Mouse (Mus musculus) forebrain, embryonic 12.5 days (tissue): ENCODE results near the gene Usp4. TPM values are rescaled to one million over a fixed set of nuclear protein-coding genes. Genes with fewer than 3 reads are reported as not detected.

Source experiments
- ATAC-seq: fragments of 200-750 bp; cut with Nextera tagmentation; 2 replicates; pipeline ENCODE4 v1.8.0; 2017; ENCODE audit warnings: moderate TSS enrichment; ENCODE audit not compliant: low FRiP score
- H3K27ac ChIP-seq: fragments of 300-500 bp; sonication (generic); 2 replicates; pipeline ENCODE4 v1.5.1; 2016; ENCODE audit warnings: mild to moderate bottlenecking
- H3K27me3 ChIP-seq: fragments of 300-500 bp; sonication (generic); 2 replicates; pipeline ENCODE4 v1.6.1; 2016; ENCODE audit warnings: mild to moderate bottlenecking
- H3K36me3 ChIP-seq: fragments of 300-500 bp; sonication (generic); replicated peaks from 2 replicates; pipeline ENCODE4 v1.6.1; 2016; ENCODE audit warnings: mild to moderate bottlenecking
- H3K4me1 ChIP-seq: fragments of 300-500 bp; sonication (generic); 2 replicates; pipeline ENCODE4 v1.6.1; 2016
- H3K4me2 ChIP-seq: fragments of 300-500 bp; sonication (generic); 2 replicates; pipeline ENCODE4 v1.6.1; 2016; ENCODE audit warnings: mild to moderate bottlenecking, moderate library complexity
- H3K4me3 ChIP-seq: fragments of 300-500 bp; sonication (generic); replicated peaks from 2 replicates; pipeline ENCODE4 v1.5.1; 2016; ENCODE audit warnings: mild to moderate bottlenecking
- H3K9ac ChIP-seq: fragments of 300-500 bp; sonication (generic); 2 replicates; pipeline ENCODE4 v1.6.1; 2016; ENCODE audit warnings: mild to moderate bottlenecking
- H3K9me3 ChIP-seq: fragments of 300-500 bp; sonication (generic); 2 replicates; pipeline ENCODE4 v1.6.1; 2016
- WGBS: fragments of 180-500 bp; shearing (Covaris S2); methylation state at CpG from one replicate; pipeline ENCODE4 v1.1.7; 2016; 5-methylcytosine and 5-hydroxymethylcytosine counted together
- polyA plus RNA-seq: library from polyadenylated mRNA; unstranded; fragments of >200 nt; fragmentation: Nextera tagmentation; extraction: Ambion mirVana; gene quantifications from 2 replicates; pipeline ENCODE4 v1.2.1, GENCODE M21; 2016

Usp4 gene
- polyA plus RNA-seq, 1 experiment from 2014 or later, result 144 TPM

- ATAC-seq, result no peak
- H3K36me3 ChIP-seq, result peaks cover 45% of the 10 kb centered on the region
- H3K4me1 ChIP-seq, result no peaks in the 10 kb centered on the region
- H3K4me2 ChIP-seq, result no peak overlapping the region
- 95% methylated on average over 1 of the region's 1 CpGs for WGBS
- H3K27ac ChIP-seq, result no peak overlapping the region
- no peak overlapping the region for H3K9ac ChIP-seq
- H3K9me3 ChIP-seq, result no peaks in the 10 kb centered on the region
- no peak overlapping the region for H3K4me3 ChIP-seq
- no peaks in the 10 kb centered on the region for H3K27me3 ChIP-seq
Measured at GRCm38 (mm10) chr9:108324784-108325183, 22.9 kb upstream of the Usp4 start.

GRCm38 (mm10) chr9:108325811-108326210 lies 21.8 kb upstream of the Usp4 start:
- Histone ChIP-seq H3K4me1 (no peaks in the 10 kb centered on the region), H3K4me2 (no peak overlapping the region), H3K36me3 (peaks cover 51% of the 10 kb centered on the region), H3K9ac (no peak overlapping the region), H3K27ac (no peak overlapping the region), H3K9me3 (no peaks in the 10 kb centered on the region), H3K27me3 (no peaks in the 10 kb centered on the region), H3K4me3 (no peak overlapping the region)
- 98% methylated on average over 2 of the region's 2 CpGs for WGBS
- no peak for ATAC-seq

- peaks cover 20% of the 10 kb centered on the region for H3K4me1 ChIP-seq
- WGBS, result 71% methylated on average over 10 of the region's 10 CpGs
- peaks cover 34% of the 10 kb centered on the region for H3K36me3 ChIP-seq
Measured at GRCm38 (mm10) chr9:108337848-108338550, 9.7 kb upstream of the Usp4 start.

GRCm38 (mm10) chr9:108338551-108338885 lies 9.1 kb upstream of the Usp4 start:
- no peak; the same call in 1 of the 2 replicates for ATAC-seq
- 30% methylated on average over 6 of the region's 6 CpGs for WGBS
- H3K9me3 ChIP-seq, result no peaks in the 10 kb centered on the region
- H3K4me1 ChIP-seq, result peaks cover 20% of the 10 kb centered on the region
- peak overlapping the region; percentile 80 for H3K4me3 ChIP-seq
- peak overlapping the region; percentile 86 for H3K27ac ChIP-seq
- H3K36me3 ChIP-seq, result peaks cover 30% of the 10 kb centered on the region
- H3K27me3 ChIP-seq, result no peaks in the 10 kb centered on the region
- H3K4me2 ChIP-seq, result peak overlapping the region; percentile 83
- H3K9ac ChIP-seq, result peak overlapping the region; percentile 93

More at GRCm38 (mm10) chr9:108337848-108338550, 9.7 kb upstream of the Usp4 start:
- H3K4me3 ChIP-seq, result no peak overlapping the region
- H3K4me2 ChIP-seq, result peak overlapping the region; percentile 83
- peak overlapping the region; percentile 86 for H3K27ac ChIP-seq
- no peaks in the 10 kb centered on the region for H3K9me3 ChIP-seq
- ATAC-seq, result no peak
- 0 out of 2 replicates have a peak overlapping the region, but pooled peaks have one; percentile 93 for H3K9ac ChIP-seq
- no peaks in the 10 kb centered on the region for H3K27me3 ChIP-seq

- H3K9ac ChIP-seq, result peak within 1 kb of the TSS; percentile 93
- peak within 1 kb of the TSS; percentile 80 for H3K4me3 ChIP-seq
- H3K27me3 ChIP-seq, result no peaks in the 10 kb centered on the region
- WGBS, result 1% methylated on average over 49 of the region's 49 CpGs
- H3K9me3 ChIP-seq, result no peaks in the 10 kb centered on the region
- ATAC-seq, result peak; percentile 98
- H3K36me3 ChIP-seq, result peaks cover 24% of the 10 kb centered on the region
- peaks cover 20% of the 10 kb centered on the region for H3K4me1 ChIP-seq
- H3K27ac ChIP-seq, result peak within 1 kb of the TSS; percentile 86
- H3K4me2 ChIP-seq, result peak within 1 kb of the TSS; percentile 83
Measured at GRCm38 (mm10) chr9:108338886-108339781, 8.5 kb upstream of the Usp4 start, which contains the start of gene Gpx1. Gpx1 (plus strand) TSS chr9:108338903.

- Histone ChIP-seq H3K27ac (peak overlapping the region; percentile 86), H3K4me2 (peak overlapping the region; percentile 83), H3K27me3 (no peaks in the 10 kb centered on the region), H3K4me3 (peak overlapping the region; percentile 80), H3K9ac (peak overlapping the region; percentile 93), H3K36me3 (peaks cover 17% of the 10 kb centered on the region), H3K9me3 (no peaks in the 10 kb centered on the region), H3K4me1 (peaks cover 20% of the 10 kb centered on the region)
- WGBS, result 18% methylated on average over 20 of the region's 20 CpGs
- no peak for ATAC-seq
Measured at GRCm38 (mm10) chr9:108339886-108340257, 7.8 kb upstream of the Usp4 start.

GRCm38 (mm10) chr9:108340258-108341138 lies 7.2 kb upstream of the Usp4 start:
- peak overlapping the region; percentile 83 for H3K4me2 ChIP-seq
- 70% methylated on average over 10 of the region's 10 CpGs for WGBS

GRCm38 (mm10) chr9:108341139-108341475 lies 6.5 kb upstream of the Usp4 start:
- 90% methylated on average over 5 of the region's 5 CpGs for WGBS
- Histone ChIP-seq H3K9ac (no peak overlapping the region), H3K27me3 (no peaks in the 10 kb centered on the region), H3K4me1 (peaks cover 20% of the 10 kb centered on the region), H3K36me3 (peaks cover 6% of the 10 kb centered on the region), H3K4me2 (no peak overlapping the region), H3K4me3 (no peak overlapping the region), H3K9me3 (no peaks in the 10 kb centered on the region), H3K27ac (0 out of 2 replicates have a peak overlapping the region, but pooled peaks have one; percentile 15)
- no peak for ATAC-seq

More at GRCm38 (mm10) chr9:108340258-108341138, 7.2 kb upstream of the Usp4 start:
- Histone ChIP-seq H3K9ac (peak overlapping the region; percentile 93), H3K27me3 (no peaks in the 10 kb centered on the region), H3K27ac (peak overlapping the region; percentile 86; the same call in 1 of the 2 replicates), H3K9me3 (no peaks in the 10 kb centered on the region), H3K36me3 (peaks cover 11% of the 10 kb centered on the region), H3K4me3 (peak overlapping the region; percentile 80), H3K4me1 (peaks cover 20% of the 10 kb centered on the region)
- ATAC-seq, result no peak

- no peaks in the 10 kb centered on the region for H3K9me3 ChIP-seq
- peaks cover 23% of the 10 kb centered on the region for H3K4me1 ChIP-seq
- no peak overlapping the region for H3K27ac ChIP-seq
- no peak overlapping the region for H3K4me2 ChIP-seq
- no peak for ATAC-seq
- H3K27me3 ChIP-seq, result no peaks in the 10 kb centered on the region
- H3K36me3 ChIP-seq, result peaks cover 3% of the 10 kb centered on the region; the same call in 1 of the 2 replicates
- no peak overlapping the region for H3K4me3 ChIP-seq
- H3K9ac ChIP-seq, result no peak overlapping the region; the same call in 1 of the 2 replicates
Measured at GRCm38 (mm10) chr9:108341801-108342200, 5.9 kb upstream of the Usp4 start.

- no peak overlapping the region for H3K4me3 ChIP-seq
- peaks cover 3% of the 10 kb centered on the region; the same call in 1 of the 2 replicates for H3K36me3 ChIP-seq
- H3K9me3 ChIP-seq, result no peaks in the 10 kb centered on the region
- no peak overlapping the region for H3K4me2 ChIP-seq
- H3K27ac ChIP-seq, result no peak overlapping the region
- H3K27me3 ChIP-seq, result no peaks in the 10 kb centered on the region
- H3K4me1 ChIP-seq, result peaks cover 27% of the 10 kb centered on the region
- 62% methylated on average over 5 of the region's 5 CpGs for WGBS
- no peak overlapping the region for H3K9ac ChIP-seq
- ATAC-seq, result no peak
Measured at GRCm38 (mm10) chr9:108342301-108342831, 5.3 kb upstream of the Usp4 start.

- Histone ChIP-seq H3K36me3 (no peaks in the 10 kb centered on the region; the same call in 1 of the 2 replicates), H3K4me1 (peaks cover 28% of the 10 kb centered on the region), H3K9ac (no peak overlapping the region), H3K9me3 (no peaks in the 10 kb centered on the region), H3K27ac (no peak overlapping the region), H3K4me2 (no peak overlapping the region), H3K4me3 (no peak overlapping the region), H3K27me3 (no peaks in the 10 kb centered on the region)
- ATAC-seq, result no peak
- 89% methylated on average over 3 of the region's 3 CpGs for WGBS
Measured at GRCm38 (mm10) chr9:108343331-108343730, 4.3 kb upstream of the Usp4 start.
